Mouse (Mus musculus) embryonic facial prominence, embryonic 10.5 days (tissue): ENCODE data around the gene Mrps10. TPM values are rescaled to one million over a fixed set of nuclear protein-coding genes. Genes with fewer than 3 reads are reported as not detected.
A peak's percentile ranks its signal among the peaks of the same experiment; 100 is the strongest.
"Not testable (repeated sequence)": the region's sequence is repeated elsewhere in the genome, so short reads cannot be mapped to it uniquely, and the experiment has no call there.

ENCODE experiments used
- DNase-seq: peaks from one replicate; pipeline ENCODE4 v3.0.0-alpha.2; 2017; ENCODE audit warnings: low spot score
- H3K27ac ChIP-seq: fragments of 300-500 bp; sonication (generic); replicated peaks from 2 replicates; pipeline ENCODE4 v1.5.1; 2016; ENCODE audit warnings: mild to moderate bottlenecking
- H3K27me3 ChIP-seq: fragments of 300-500 bp; sonication (generic); replicated peaks from 2 replicates; pipeline ENCODE4 v1.6.1; 2016; ENCODE audit warnings: low read depth, mild to moderate bottlenecking; ENCODE audit not compliant: poor library complexity, severe bottlenecking
- H3K36me3 ChIP-seq: fragments of 300-500 bp; sonication (generic); replicated peaks from 2 replicates; pipeline ENCODE4 v1.6.1; 2016; ENCODE audit warnings: mild to moderate bottlenecking, moderate library complexity
- H3K4me1 ChIP-seq: fragments of 300-500 bp; sonication (generic); 2 replicates; pipeline ENCODE4 v1.6.1; 2016
- H3K4me3 ChIP-seq: fragments of 300-500 bp; sonication (generic); 2 replicates; pipeline ENCODE4 v1.5.1; 2016; ENCODE audit warnings: mild to moderate bottlenecking, moderate library complexity
- H3K9me3 ChIP-seq: fragments of 300-500 bp; sonication (generic); 2 replicates; pipeline ENCODE4 v1.6.1; 2016; ENCODE audit warnings: mild to moderate bottlenecking
- WGBS: fragments of 180-500 bp; shearing (Covaris S2); methylation state at CpG from one replicate; pipeline ENCODE4 v1.1.7; 2016; 5-methylcytosine and 5-hydroxymethylcytosine counted together
- polyA plus RNA-seq: library from polyadenylated mRNA; unstranded; fragments of >200 nt; fragmentation: Nextera tagmentation; extraction: Ambion mirVana; gene quantifications from 2 replicates; pipeline ENCODE4 v1.2.1, GENCODE M21; 2016

Mrps10 gene
- polyA plus RNA-seq, 1 experiment from 2014 or later: 90.0 TPM

DNA sequence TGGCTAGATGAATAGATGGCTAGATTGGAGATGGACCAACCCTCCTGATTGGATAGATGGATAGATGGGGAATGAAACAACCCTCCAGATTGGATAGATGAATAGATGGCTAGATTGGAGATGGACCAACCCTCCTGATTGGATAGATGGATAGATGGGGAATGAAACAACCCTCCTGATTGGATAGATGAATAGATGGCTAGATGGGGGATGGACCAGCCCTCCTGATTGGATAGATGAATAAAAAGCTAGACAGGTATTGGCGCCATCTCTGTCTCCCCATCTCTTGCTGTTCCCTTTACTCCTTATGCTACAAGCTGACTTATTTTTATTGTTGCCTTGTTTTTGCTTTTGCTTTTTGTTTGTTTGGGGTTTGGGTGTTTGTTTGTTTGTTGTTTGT, 53.9 kb downstream of the Mrps10 start:
- not testable (repeated sequence) for H3K36me3 ChIP-seq, H3K4me1 ChIP-seq, H3K27ac ChIP-seq, H3K4me3 ChIP-seq, H3K9me3 ChIP-seq, H3K27me3 ChIP-seq, DNase-seq
- 90% methylated on average over 1 of the region's 1 CpGs for WGBS

DNA sequence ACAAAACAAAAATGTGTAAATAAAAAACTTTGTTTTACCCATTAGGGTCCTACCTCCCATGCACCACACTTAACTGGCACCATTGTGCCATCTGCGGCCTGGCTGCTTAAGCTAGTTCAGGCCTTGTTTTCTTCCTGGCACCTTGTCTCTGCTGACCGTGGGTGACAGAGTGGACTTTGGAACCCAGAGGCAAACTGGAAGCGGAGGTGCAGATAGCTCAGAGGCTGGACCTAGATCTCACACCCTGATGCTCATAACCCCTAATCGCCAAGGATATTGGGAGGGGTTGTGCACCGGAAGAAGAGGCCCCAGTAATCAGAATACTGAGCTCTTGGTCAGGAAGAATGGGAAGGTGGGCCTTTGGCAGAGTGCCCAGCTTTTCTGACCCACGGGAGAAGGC, 55.5 kb downstream of the Mrps10 start:
- Histone ChIP-seq H3K27ac (no peak overlapping the region), H3K4me3 (no peak overlapping the region), H3K4me1 (peaks cover 16% of the 10 kb centered on the region), H3K27me3 (no peaks in the 10 kb centered on the region; the same call in 1 of the 2 replicates), H3K36me3 (no peaks in the 10 kb centered on the region), H3K9me3 (no peaks in the 10 kb centered on the region)
- 85% methylated on average over 6 of the region's 6 CpGs for WGBS
- no peak for DNase-seq

GRCm38 (mm10) chr17:47427316-47427715, 58.6 kb downstream of the Mrps10 start:
- no peaks in the 10 kb centered on the region for H3K36me3 ChIP-seq
- no peak overlapping the region for H3K4me3 ChIP-seq
- no peak overlapping the region for H3K27ac ChIP-seq
- no peak for DNase-seq
- H3K9me3 ChIP-seq: no peaks in the 10 kb centered on the region
- H3K27me3 ChIP-seq: peaks cover 12% of the 10 kb centered on the region; the same call in 1 of the 2 replicates
- peaks cover 18% of the 10 kb centered on the region for H3K4me1 ChIP-seq
- WGBS: 66% methylated on average over 6 of the region's 6 CpGs

GRCm38 (mm10) chr17:47428831-47429304, 60.2 kb downstream of the Mrps10 start:
- no peaks in the 10 kb centered on the region for H3K36me3 ChIP-seq
- 9% methylated on average over 8 of the region's 8 CpGs for WGBS
- peaks cover 18% of the 10 kb centered on the region for H3K4me1 ChIP-seq
- H3K27ac ChIP-seq: peak overlapping the region; percentile 19; the same call in 1 of the 2 replicates
- H3K9me3 ChIP-seq: no peaks in the 10 kb centered on the region
- peak; percentile 74 for DNase-seq
- H3K27me3 ChIP-seq: peaks cover 12% of the 10 kb centered on the region; the same call in 1 of the 2 replicates
- 0 out of 2 replicates have a peak overlapping the region, but pooled peaks have one; percentile 16 for H3K4me3 ChIP-seq

- peaks cover 18% of the 10 kb centered on the region for H3K4me1 ChIP-seq
- H3K4me3 ChIP-seq: no peak overlapping the region
- no peak overlapping the region for H3K27ac ChIP-seq
- peaks cover 21% of the 10 kb centered on the region for H3K27me3 ChIP-seq
- H3K36me3 ChIP-seq: no peaks in the 10 kb centered on the region
- 64% methylated on average over 5 of the region's 5 CpGs for WGBS
- H3K9me3 ChIP-seq: no peaks in the 10 kb centered on the region
- no peak for DNase-seq
These were observed 62.1 kb downstream of the Mrps10 start for GRCm38 (mm10) chr17:47430815-47431214.

Other genes with a start within 250 kb of the Mrps10 start
- 1.2 and 1.7 TPM in 2 replicates for gene Guca1b, start 16.5 kb downstream of the Mrps10 start, polyA plus RNA-seq
- 0.41 and 0.81 TPM in 2 replicates for gene Guca1a, start 31.7 kb downstream of the Mrps10 start, polyA plus RNA-seq
- gene AI661453, start 67.7 kb downstream of the Mrps10 start, polyA plus RNA-seq: 0.27 and 0.36 TPM in 2 replicates
- gene 1700001C19Rik, start 68.5 kb downstream of the Mrps10 start, polyA plus RNA-seq: 0.25 TPM in 1 of 2 replicates, not detected in the other
- 32.0 and 35.3 TPM in 2 replicates for gene Taf8, start 133.4 kb downstream of the Mrps10 start, polyA plus RNA-seq
- gene Ccnd3, start 136.2 kb downstream of the Mrps10 start, polyA plus RNA-seq: 325 and 335 TPM in 2 replicates
- gene Bysl, start 242.6 kb downstream of the Mrps10 start, polyA plus RNA-seq: 43.8 and 44.7 TPM in 2 replicates
- gene Med20, start 242.7 kb downstream of the Mrps10 start, polyA plus RNA-seq: 46.7 and 48.9 TPM in 2 replicates
- 1.6 and 2.4 TPM in 2 replicates for gene Gm20517, start 242.7 kb downstream of the Mrps10 start, polyA plus RNA-seq